Mouse (Mus musculus) kidney, embryonic 15.5 days (tissue): ENCODE measurements around the gene Olfr243. TPM values are rescaled to one million over a fixed set of nuclear protein-coding genes. Genes with fewer than 3 reads are reported as not detected.

Experiments used
- polyA plus RNA-seq: library from polyadenylated mRNA; unstranded; fragments of >200 nt; fragmentation: Nextera tagmentation; extraction: Ambion mirVana; gene quantifications from 2 replicates; pipeline ENCODE4 v1.2.1, GENCODE M21; 2015

The Olfr243 gene
- polyA plus RNA-seq, 1 experiment from 2014 or later, result not detected

Other genes with a start within 250 kb of the Olfr243 start
- not detected in 2 replicates for gene Olfr608, start 244.8 kb upstream of the Olfr243 start, polyA plus RNA-seq
- gene Olfr609, start 216.6 kb upstream of the Olfr243 start, polyA plus RNA-seq, result not detected in 2 replicates
- gene Olfr610, start 202.5 kb upstream of the Olfr243 start, polyA plus RNA-seq, result not detected in 2 replicates
- gene Olfr611, start 193.8 kb upstream of the Olfr243 start, polyA plus RNA-seq, result not detected in 2 replicates
- gene Olfr612, start 172.0 kb upstream of the Olfr243 start, polyA plus RNA-seq, result not detected in 2 replicates
- gene Olfr613, start 166.6 kb upstream of the Olfr243 start, polyA plus RNA-seq, result not detected in 2 replicates
- not detected in 2 replicates for gene Olfr615, start 158.6 kb upstream of the Olfr243 start, polyA plus RNA-seq
- gene Olfr616, start 145.5 kb upstream of the Olfr243 start, polyA plus RNA-seq, result not detected in 2 replicates
- not detected in 2 replicates for gene Olfr617, start 141.6 kb upstream of the Olfr243 start, polyA plus RNA-seq
- not detected in 2 replicates for gene Olfr618, start 124.6 kb upstream of the Olfr243 start, polyA plus RNA-seq
- not detected in 2 replicates for gene Olfr619, start 114.1 kb upstream of the Olfr243 start, polyA plus RNA-seq
- not detected in 2 replicates for gene Olfr620, start 102.1 kb upstream of the Olfr243 start, polyA plus RNA-seq
- not detected in 2 replicates for gene Olfr622, start 72.0 kb upstream of the Olfr243 start, polyA plus RNA-seq
- not detected in 2 replicates for gene Olfr623, start 51.0 kb upstream of the Olfr243 start, polyA plus RNA-seq
- gene Olfr624, start 43.5 kb upstream of the Olfr243 start, polyA plus RNA-seq, result 0.03 TPM in 1 of 2 replicates, not detected in the other
- not detected in 2 replicates for gene Olfr625-ps1, start 32.0 kb upstream of the Olfr243 start, polyA plus RNA-seq
- not detected in 2 replicates for gene Olfr628, start 15.7 kb downstream of the Olfr243 start, polyA plus RNA-seq
- not detected in 2 replicates for gene Olfr629, start 30.3 kb downstream of the Olfr243 start, polyA plus RNA-seq
- not detected in 2 replicates for gene Olfr630, start 42.7 kb downstream of the Olfr243 start, polyA plus RNA-seq
- gene Olfr69, start 56.9 kb downstream of the Olfr243 start, polyA plus RNA-seq, result not detected in 2 replicates
- gene Olfr68, start 65.0 kb downstream of the Olfr243 start, polyA plus RNA-seq, result not detected in 2 replicates
- gene Olfr67, start 77.2 kb downstream of the Olfr243 start, polyA plus RNA-seq, result not detected in 2 replicates
- gene Hbb-bt, start 99.3 kb downstream of the Olfr243 start, polyA plus RNA-seq, result 2,879 and 3,105 TPM in 2 replicates
- 7,996 and 8,703 TPM in 2 replicates for gene Hbb-bs, start 113.4 kb downstream of the Olfr243 start, polyA plus RNA-seq
- not detected in 2 replicates for gene Hbb-bh2, start 125.8 kb downstream of the Olfr243 start, polyA plus RNA-seq
- gene Hbb-bh1, start 128.5 kb downstream of the Olfr243 start, polyA plus RNA-seq, result 1.8 and 2.3 TPM in 2 replicates
- 188 and 278 TPM in 2 replicates for gene Hbb-y, start 138.5 kb downstream of the Olfr243 start, polyA plus RNA-seq
- not detected in 2 replicates for gene Olfr66, start 171.6 kb downstream of the Olfr243 start, polyA plus RNA-seq
- gene Olfr64, start 179.8 kb downstream of the Olfr243 start, polyA plus RNA-seq, result not detected in 2 replicates
- not detected in 2 replicates for gene Olfr65, start 188.8 kb downstream of the Olfr243 start, polyA plus RNA-seq
- gene Olfr631, start 214.2 kb downstream of the Olfr243 start, polyA plus RNA-seq, result not detected in 2 replicates
- gene Olfr632, start 219.7 kb downstream of the Olfr243 start, polyA plus RNA-seq, result not detected in 2 replicates
- not detected in 2 replicates for gene Olfr633, start 229.8 kb downstream of the Olfr243 start, polyA plus RNA-seq